Comparison of ENCODE assay signal across 8 mouse cellular contexts in the genomic region with DNA sequence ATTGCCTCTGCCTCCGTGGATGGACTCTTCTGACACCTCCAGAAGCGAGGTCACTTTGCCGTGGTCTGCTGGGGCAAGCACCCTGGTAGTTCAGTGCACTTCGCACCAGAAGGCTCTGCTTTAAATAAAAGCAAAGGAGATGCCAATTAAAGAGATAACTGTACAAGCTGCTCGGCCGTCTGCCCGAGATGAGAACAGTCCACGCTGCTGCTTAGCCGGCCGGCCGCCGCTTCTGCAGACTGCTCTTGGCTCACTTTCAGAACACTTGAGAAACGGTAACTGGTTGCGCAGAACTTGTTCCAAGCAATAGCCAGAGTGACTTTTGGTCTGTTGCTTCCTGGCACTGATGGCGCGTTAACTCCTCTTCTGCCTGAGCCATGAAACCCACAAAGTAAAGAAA.
A peak's percentile ranks its signal among the peaks of the same experiment; 100 is the strongest.
DNase-seq lines count a peak whose midpoint lies in the region; ATAC-seq and TF ChIP-seq lines count a peak whose summit lies in the region.

No protein-coding gene starts in this region.

- no peak overlapping the region for H3K9ac ChIP-seq in intestine, embryonic 15.5 days
- H3K9ac ChIP-seq in intestine, embryonic 16.5 days (ENCODE audit: low read depth, low read length) = no peak overlapping the region
- no peak overlapping the region for H3K9ac ChIP-seq in kidney, postnatal 0 days (ENCODE audit: low read depth, low read length)
- H3K9ac ChIP-seq in lung, embryonic 14.5 days = no peak overlapping the region

- 0 out of 2 replicates have a peak overlapping the region, but pooled peaks have one; percentile 4 for H3K4me2 ChIP-seq in intestine, embryonic 15.5 days (replicated peaks)
- H3K4me2 ChIP-seq in intestine, embryonic 16.5 days (ENCODE audit: low read depth, low read length) = no peak overlapping the region
- no peak overlapping the region for H3K4me2 ChIP-seq in kidney, postnatal 0 days (ENCODE audit: low read length)
- peak overlapping the region; percentile 43 for H3K4me2 ChIP-seq in lung, embryonic 14.5 days

- intact Hi-C loops in gastrocnemius, postnatal 36 days (cut with DNase I) = no loop called here

- no peak for ATAC-seq in intestine, embryonic 15.5 days
- no peak for ATAC-seq in intestine, embryonic 16.5 days
- ATAC-seq in kidney, postnatal 0 days (replicated peaks; ENCODE audit: low FRiP score, low read depth) = no peak
- ATAC-seq in lung, embryonic 14.5 days (ENCODE audit: insufficient read depth) = peak; percentile 47; the same call in 1 of the 2 replicates

- H3K4me1 ChIP-seq in intestine, embryonic 15.5 days (replicated peaks) = no peaks in the 10 kb centered on the region
- H3K4me1 ChIP-seq in intestine, embryonic 16.5 days (ENCODE audit: control insufficient read depth, insufficient read depth, low read length) = no peaks in the 10 kb centered on the region
- H3K4me1 ChIP-seq in kidney, postnatal 0 days (replicated peaks; ENCODE audit: insufficient read depth, low read length) = no peaks in the 10 kb centered on the region
- no peaks in the 10 kb centered on the region for H3K4me1 ChIP-seq in lung, embryonic 14.5 days (ENCODE audit: insufficient read depth)

- H3K36me3 ChIP-seq in intestine, embryonic 15.5 days = no peaks in the 10 kb centered on the region
- no peaks in the 10 kb centered on the region for H3K36me3 ChIP-seq in intestine, embryonic 16.5 days (ENCODE audit: control insufficient read depth, insufficient read depth, low read length)
- no peaks in the 10 kb centered on the region for H3K36me3 ChIP-seq in kidney, postnatal 0 days (ENCODE audit: insufficient read depth, low read length)
- no peaks in the 10 kb centered on the region for H3K36me3 ChIP-seq in lung, embryonic 14.5 days (ENCODE audit: insufficient read depth)

- DNase-seq in adrenal gland, postnatal 25 days = peak; percentile 57
- DNase-seq in gastrocnemius, postnatal 36 days = peak; percentile 48 to 60
- peak; percentile 40 for DNase-seq in kidney, postnatal 0 days (ENCODE audit: low spot score)
- DNase-seq in lung, embryonic 14.5 days = peak; percentile 89
- DNase-seq in right cerebral cortex, postnatal 4 days = peak; percentile 39
- no peak for DNase-seq in neural tube, embryonic 10.5 days (ENCODE audit: extremely low spot score, low spot score)

- 49% methylated on average over 16 of the region's 16 CpGs for WGBS in intestine, embryonic 15.5 days
- 55% methylated on average over 16 of the region's 16 CpGs for WGBS in intestine, embryonic 16.5 days
- 58% methylated on average over 16 of the region's 16 CpGs for WGBS in kidney, postnatal 0 days
- WGBS in lung, embryonic 14.5 days = 35% methylated on average over 16 of the region's 16 CpGs

- H3K9me3 ChIP-seq in intestine, embryonic 15.5 days = no peaks in the 10 kb centered on the region
- H3K9me3 ChIP-seq in intestine, embryonic 16.5 days (ENCODE audit: control insufficient read depth, low read length) = no peaks in the 10 kb centered on the region
- no peaks in the 10 kb centered on the region for H3K9me3 ChIP-seq in kidney, postnatal 0 days (replicated peaks; ENCODE audit: low read length)
- no peaks in the 10 kb centered on the region for H3K9me3 ChIP-seq in lung, embryonic 14.5 days (ENCODE audit: low read depth, low read length)

- no peak overlapping the region for H3K4me3 ChIP-seq in intestine, embryonic 15.5 days (replicated peaks)
- H3K4me3 ChIP-seq in intestine, embryonic 16.5 days (ENCODE audit: low read length) = no peak overlapping the region
- no peak overlapping the region for H3K4me3 ChIP-seq in kidney, postnatal 0 days (replicated peaks; ENCODE audit: low read depth, low read length)
- no peak overlapping the region for H3K4me3 ChIP-seq in lung, embryonic 14.5 days (ENCODE audit: low read depth, low read length)

- no peak overlapping the region for H3K27ac ChIP-seq in intestine, embryonic 15.5 days
- no peak overlapping the region for H3K27ac ChIP-seq in intestine, embryonic 16.5 days (ENCODE audit: low read length)
- no peak overlapping the region for H3K27ac ChIP-seq in kidney, postnatal 0 days
- no peak overlapping the region for H3K27ac ChIP-seq in lung, embryonic 14.5 days (ENCODE audit: low read depth)

- H3K27me3 ChIP-seq in intestine, embryonic 15.5 days (replicated peaks) = no peaks in the 10 kb centered on the region
- no peaks in the 10 kb centered on the region for H3K27me3 ChIP-seq in intestine, embryonic 16.5 days (replicated peaks; ENCODE audit: control insufficient read depth, insufficient read depth, low read length)
- H3K27me3 ChIP-seq in kidney, postnatal 0 days (ENCODE audit: insufficient read depth, low read length) = no peaks in the 10 kb centered on the region
- no peaks in the 10 kb centered on the region for H3K27me3 ChIP-seq in lung, embryonic 14.5 days (ENCODE audit: insufficient read depth, low read length)

- no peak for TF ChIP-seq CTCF in kidney, postnatal 0 days (IDR thresholded peaks at IDR 0.05; ENCODE audit: low read depth)
- no peak for TF ChIP-seq CTCF in lung, embryonic 14.5 days (IDR thresholded peaks at IDR 0.05; ENCODE audit: low read depth)

Comparison
In these comparisons a context has a peak if more than half of its experiments do, and no peak if none do; other contexts are left out.
1. H3K4me2 ChIP-seq: peak in intestine, embryonic 15.5 days (single experiment) and lung, embryonic 14.5 days (single experiment); none in intestine, embryonic 16.5 days (single experiment) and kidney, postnatal 0 days (single experiment).